Mouse (Mus musculus): ENCODE data around the gene Frem1.

Gene Frem1

DNA sequence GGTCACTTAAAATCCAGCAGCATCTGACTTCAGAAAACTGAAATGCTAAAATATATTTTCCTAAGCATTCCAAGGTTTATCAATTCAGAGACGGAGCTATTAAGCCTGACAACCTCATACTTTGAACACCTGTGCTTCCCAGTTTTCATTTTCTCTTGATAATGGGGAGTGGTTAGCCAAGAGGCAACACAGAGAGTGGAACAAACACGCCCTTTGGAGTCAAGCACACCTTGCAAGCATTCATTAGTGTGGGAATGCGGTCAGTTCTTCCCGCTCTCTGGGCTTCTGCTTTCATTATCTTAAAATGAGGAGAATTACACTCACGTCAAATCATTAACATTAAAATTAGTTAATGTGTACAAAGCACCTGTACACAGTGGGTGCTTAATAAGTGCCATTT lies 122.1 kb downstream of the Frem1 start:
- no peak for DNase-seq (ENCODE audit: low spot score)

GRCm38 (mm10) chr4:82921962-82922361 lies 130.2 kb downstream of the Frem1 start:
- no peak for DNase-seq (ENCODE audit: low spot score)

- no peak for DNase-seq (ENCODE audit: low spot score)
These were observed 133.5 kb downstream of the Frem1 start for GRCm38 (mm10) chr4:82918625-82919024.

DNA sequence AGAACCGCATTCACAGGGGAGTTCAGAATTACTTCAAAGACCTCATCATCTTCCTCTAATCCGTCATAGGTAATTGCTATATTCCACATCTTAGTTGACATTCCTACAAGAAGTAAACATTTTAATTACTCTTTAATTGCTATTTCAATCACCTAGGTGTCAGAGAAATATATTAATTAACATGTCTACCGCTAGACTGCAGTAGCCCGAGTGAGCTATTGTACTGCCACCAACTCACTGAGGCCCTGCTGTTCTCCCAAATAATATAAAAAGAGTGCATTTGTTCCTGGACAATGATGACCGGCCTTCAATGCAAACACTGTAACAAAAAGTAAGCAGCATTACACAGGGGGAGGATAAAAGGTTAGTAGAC lies 135.5 kb downstream of the Frem1 start:
- DNase-seq (ENCODE audit: low spot score), result no peak

GRCm38 (mm10) chr4:82916003-82916677 lies 136.0 kb downstream of the Frem1 start:
- no peak for DNase-seq (ENCODE audit: low spot score)

DNA sequence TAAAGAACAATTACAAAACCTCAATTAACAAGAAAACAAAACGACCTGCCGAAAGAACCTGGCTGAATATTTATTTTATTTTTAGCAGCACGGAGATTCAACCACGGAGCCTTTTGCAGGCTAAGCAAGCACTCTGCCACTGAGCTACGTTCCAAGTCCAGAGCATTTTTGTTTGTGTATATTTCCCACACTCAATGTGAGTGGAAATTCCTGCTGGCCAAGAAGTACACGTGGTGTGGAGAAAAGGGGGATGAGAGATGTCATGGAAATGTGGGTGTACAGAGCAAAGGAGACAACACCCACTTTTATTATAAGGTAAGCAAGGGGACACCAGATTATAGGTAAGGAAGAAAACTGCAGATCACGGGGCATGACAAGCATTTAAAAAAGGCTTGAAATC lies 136.6 kb downstream of the Frem1 start:
- DNase-seq (ENCODE audit: low spot score), result no peak

DNA sequence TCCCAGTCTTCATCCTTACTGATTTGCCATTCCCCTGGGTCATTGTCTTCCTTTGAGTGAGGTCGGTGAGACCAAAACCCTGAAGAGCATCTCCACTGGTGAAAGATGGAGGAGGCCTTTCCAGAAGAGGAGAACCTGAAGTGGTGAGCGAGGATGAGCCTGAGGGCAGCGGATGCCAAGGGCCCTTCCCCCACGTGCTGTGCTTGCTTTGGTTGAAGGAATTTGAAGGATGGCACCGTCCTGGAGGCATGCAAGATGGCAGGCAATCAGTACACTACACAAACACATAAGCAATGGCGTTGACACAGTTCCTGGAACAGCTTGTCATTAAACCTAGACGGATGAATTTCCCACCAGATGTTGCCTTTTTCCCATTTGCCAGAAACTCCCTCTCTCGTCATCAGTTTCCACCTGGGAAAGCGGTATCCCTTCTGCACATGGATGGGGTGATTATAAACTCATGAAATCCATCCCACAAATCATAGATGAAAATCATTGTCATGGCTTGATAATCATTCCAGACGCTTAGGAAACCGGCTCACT lies 137.5 kb downstream of the Frem1 start:
- no peak for DNase-seq (ENCODE audit: low spot score)

GRCm38 (mm10) chr4:82895227-82895626 lies 156.9 kb downstream of the Frem1 start:
- no peak for DNase-seq (ENCODE audit: low spot score)

GRCm38 (mm10) chr4:82892247-82892646 lies 159.9 kb downstream of the Frem1 start:
- DNase-seq (ENCODE audit: low spot score), result no peak

DNA sequence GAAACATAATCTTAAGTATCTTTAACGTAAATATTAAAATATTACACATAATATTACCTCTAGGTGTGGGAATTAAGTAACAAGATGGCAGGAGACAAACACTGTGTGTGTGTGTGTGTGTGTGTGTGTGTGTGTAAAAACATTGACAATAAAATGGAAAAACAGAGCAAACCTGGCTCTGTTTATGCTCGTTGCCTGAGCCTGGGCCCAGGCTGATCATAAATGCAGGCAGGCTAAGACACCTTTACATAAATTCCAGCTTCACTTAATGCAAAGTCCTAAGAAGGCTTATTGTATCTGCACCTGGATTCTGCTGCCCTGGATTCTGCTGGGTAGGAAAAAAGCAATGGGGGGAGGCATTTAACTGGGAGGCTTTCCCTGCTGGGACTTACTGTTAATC lies 160.6 kb downstream of the Frem1 start:
- DNase-seq (ENCODE audit: low spot score), result no peak

DNA sequence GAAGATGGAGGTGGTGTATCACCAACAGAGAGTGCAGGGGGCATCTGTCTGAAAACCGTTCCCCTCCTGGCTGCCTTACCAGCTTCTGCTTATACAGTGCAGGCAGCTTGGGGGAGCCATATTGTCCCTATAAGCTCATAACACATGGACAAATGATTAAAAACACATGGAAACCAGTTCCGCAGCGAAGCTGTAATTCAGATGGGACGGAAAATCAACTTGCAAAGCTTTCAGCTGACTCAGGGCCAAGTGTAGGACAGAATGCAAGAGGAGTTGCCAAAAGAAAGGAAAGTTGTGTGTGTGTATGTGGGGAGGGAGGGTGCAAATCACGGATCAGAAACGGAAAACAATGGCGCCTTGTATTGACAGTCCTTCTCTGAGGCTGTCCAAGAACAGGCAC lies 161.1 kb downstream of the Frem1 start:
- no peak for DNase-seq (ENCODE audit: low spot score)

- DNase-seq (ENCODE audit: low spot score), result no peak
These were observed 161.6 kb downstream of the Frem1 start for GRCm38 (mm10) chr4:82890585-82890984.

- DNase-seq (ENCODE audit: low spot score), result no peak
These were observed 166.0 kb downstream of the Frem1 start for GRCm38 (mm10) chr4:82886148-82886547.

GRCm38 (mm10) chr4:82885535-82885913 lies 166.6 kb downstream of the Frem1 start:
- DNase-seq (ENCODE audit: low spot score), result no peak

DNA sequence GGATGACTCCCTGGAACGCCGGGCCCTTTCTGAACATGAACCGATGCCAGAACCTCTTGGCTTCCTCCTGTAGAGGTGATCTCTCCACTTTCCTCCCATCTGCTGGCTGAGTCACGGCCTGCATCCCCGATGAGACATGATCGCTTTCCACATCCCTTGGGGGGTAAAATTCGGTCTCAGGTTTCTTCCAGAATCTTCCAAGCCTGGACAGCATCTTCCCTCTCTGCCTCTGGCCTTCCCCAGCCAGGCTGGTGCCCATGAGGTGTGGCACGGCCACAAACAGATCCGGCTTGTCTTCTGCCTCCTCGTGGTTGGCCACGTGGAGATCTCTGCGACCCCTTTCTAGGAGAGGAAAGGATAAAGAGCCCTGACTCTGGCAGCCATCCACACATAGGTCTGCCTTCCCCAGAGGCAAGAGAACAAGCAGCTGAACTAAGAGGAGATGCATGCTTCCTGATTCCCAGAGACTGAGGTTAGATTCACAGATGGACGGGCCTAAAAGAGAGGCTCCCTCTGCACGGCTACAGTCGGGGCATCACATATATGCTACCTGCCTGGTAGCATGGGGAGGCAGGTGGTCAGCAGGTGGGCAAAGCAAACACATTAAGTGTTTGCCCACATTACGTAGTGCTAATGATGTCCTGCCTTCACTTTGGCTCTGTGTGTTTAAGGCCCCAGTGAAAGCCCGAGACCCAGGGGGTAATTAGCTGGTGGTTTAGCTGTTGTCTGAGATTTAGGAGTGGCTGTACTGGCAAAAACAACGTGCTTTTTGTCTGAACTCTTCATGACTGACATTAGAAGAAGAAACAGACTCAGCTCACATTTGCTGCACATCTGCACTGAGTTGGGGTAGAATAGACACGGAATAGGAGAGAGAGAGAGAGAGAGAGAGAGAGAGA lies 167.3 kb downstream of the Frem1 start, which contains the start of gene Cer1:
Gene Cer1, minus strand, starts transcription at position 513 of the 899 bp plus-strand sequence.
- no peak for DNase-seq (ENCODE audit: low spot score)

DNA sequence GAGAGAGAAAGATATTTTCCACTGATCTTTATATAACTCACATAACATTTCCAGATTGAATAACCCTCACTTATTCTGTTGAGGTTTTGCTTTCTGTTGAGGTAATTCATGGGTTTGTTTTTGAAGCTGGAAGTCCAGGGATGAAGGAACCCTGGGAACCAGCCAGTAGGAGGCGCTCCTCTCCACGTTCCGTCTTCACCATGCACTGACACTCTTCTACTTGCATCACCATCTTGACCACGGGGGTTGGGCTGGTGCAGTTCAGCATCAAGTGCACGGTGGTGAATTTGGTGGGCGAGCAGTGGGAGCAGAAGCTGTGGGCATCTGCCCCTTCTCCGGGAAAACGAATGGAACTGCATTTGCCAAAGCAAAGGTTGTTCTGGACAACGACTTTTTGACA lies 169.6 kb downstream of the Frem1 start:
- no peak for DNase-seq (ENCODE audit: low spot score)

- DNase-seq (ENCODE audit: low spot score), result no peak
These were observed 170.8 kb downstream of the Frem1 start for GRCm38 (mm10) chr4:82881366-82881765.

GRCm38 (mm10) chr4:82880243-82880642 lies 171.9 kb downstream of the Frem1 start:
- no peak for DNase-seq (ENCODE audit: low spot score)

DNA sequence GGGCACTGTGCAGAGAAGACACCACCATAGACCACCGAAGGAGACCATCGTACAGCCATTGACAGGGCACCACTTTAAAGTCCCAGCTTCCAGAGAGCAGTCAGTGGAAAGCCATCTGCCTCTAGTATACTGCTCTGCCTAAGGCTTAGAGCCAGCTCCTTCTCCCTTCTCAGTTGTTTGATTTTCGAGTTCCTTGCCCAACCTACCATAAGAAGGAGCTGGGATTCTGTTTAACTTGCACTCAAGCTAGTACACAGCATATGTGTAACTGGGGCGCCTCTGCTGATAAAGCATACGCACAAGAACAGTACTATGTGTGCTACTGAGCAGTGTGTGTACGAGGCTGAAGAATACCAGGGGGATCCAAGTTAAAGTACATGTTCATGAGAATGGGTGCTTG lies 173.0 kb downstream of the Frem1 start:
- DNase-seq (ENCODE audit: low spot score), result no peak

- no peak for DNase-seq (ENCODE audit: low spot score)
These were observed 175.5 kb downstream of the Frem1 start for GRCm38 (mm10) chr4:82876656-82877055.

- DNase-seq (ENCODE audit: low spot score), result no peak
These were observed 176.6 kb downstream of the Frem1 start for GRCm38 (mm10) chr4:82875532-82875931.

- no peak for DNase-seq (ENCODE audit: low spot score)
These were observed 177.3 kb downstream of the Frem1 start for GRCm38 (mm10) chr4:82874791-82875190.

- DNase-seq (ENCODE audit: low spot score), result no peak
These were observed 179.6 kb downstream of the Frem1 start for GRCm38 (mm10) chr4:82872548-82872947.
